Mouse (Mus musculus) adrenal gland, adult (tissue): ENCODE data around the gene Tsc1.

Experiments used
- DNase-seq, 2 experiments: peaks; one replicate each; pipeline ENCODE4 v3.0.0; 2022 to 2023; ENCODE audit warnings: low spot score in 1 of 2; ENCODE audit not compliant: inconsistent age in 2 of 2

Gene Tsc1

DNA sequence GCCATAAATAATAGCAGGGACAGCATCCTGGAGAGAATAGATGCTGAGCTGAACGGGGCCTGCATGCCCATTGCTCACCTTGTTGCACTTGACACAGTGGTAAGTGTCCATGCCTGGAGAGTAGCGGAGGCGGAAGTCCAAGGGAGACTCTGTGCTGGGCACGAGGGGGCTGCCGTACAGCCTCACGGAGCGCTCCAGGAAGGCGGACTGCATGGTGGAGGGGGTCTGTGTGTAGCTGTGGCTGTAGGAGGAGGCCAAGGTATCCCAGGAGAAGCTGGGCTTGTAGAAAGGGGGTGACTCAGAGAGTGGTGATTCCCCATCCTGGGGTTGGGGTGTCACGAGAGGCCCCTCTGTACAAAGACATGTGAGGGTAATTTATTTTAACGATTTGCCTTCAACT is 27.4 kb upstream of the Tsc1 start:
- no peak for DNase-seq

DNA sequence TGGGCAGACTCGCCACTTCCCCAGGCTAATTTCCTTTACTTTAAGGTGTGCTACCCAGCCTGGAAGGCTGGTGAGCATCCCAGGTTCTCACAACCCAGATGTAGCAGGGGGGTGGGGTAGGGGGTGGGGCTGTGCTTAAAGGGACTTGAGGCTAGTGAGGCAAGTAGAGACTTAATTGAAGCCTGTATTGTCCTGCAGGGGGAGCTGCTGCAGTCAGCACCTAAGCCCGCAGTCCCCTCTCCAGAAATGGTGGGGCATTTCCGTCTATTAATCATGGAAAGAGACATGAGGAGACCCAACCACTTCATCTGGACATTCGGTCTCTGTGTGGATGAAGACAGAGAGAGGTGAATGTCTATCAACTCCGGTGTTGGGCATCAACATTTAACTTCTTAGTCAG is 24.7 kb upstream of the Tsc1 start:
- DNase-seq: no peak

GRCm38 (mm10) chr2:28616874-28617273 is 24.2 kb upstream of the Tsc1 start:
- no peak for DNase-seq

- no peak for DNase-seq
These were observed 23.2 kb upstream of the Tsc1 start for GRCm38 (mm10) chr2:28617498-28618486.

DNA sequence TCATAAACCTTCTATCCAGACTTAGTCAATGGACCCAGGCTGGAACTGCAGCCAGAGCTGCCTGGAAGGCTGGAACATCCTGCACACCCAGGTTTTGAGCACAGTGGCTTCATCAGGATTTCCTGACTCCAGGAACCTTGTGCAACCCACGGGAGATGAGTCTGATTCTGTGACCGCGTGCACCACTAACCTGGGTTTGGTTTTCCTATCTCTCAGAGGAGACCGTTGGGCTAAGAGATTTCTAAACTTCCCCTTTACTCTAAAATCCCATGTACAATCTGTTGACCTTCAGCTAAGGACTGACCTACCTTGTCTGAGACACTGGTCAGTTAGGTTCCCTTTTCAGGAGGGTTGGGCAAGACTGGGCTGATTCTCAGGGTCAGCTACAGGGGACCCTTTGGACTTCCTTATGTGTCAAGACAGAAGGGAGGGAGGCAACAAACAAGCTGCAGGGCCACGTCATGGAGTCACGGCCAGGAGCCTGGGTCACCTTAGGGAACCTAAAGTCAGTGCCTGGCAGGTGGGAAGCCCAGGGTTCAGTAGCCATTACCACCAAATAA is 22.2 kb upstream of the Tsc1 start:
- no peak for DNase-seq

DNA sequence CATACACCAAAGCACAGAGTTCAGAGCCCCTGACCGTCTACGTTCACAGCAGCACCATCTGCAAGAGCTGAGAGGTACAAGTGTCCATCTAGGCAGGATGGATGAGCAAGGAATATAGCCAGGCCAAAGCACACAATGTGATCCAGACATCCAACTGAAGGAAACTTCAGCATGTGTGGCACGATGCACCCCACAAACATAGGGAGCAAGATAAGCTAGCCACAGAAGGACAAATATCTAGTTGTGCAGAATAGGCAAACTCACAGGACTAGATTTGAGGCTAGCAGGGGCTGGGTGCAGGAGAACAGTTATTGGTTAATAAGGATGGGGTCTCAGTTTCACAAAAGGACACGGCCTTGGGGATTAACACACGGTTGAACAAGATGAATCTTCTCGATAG is 21.7 kb upstream of the Tsc1 start:
- no peak for DNase-seq

DNA sequence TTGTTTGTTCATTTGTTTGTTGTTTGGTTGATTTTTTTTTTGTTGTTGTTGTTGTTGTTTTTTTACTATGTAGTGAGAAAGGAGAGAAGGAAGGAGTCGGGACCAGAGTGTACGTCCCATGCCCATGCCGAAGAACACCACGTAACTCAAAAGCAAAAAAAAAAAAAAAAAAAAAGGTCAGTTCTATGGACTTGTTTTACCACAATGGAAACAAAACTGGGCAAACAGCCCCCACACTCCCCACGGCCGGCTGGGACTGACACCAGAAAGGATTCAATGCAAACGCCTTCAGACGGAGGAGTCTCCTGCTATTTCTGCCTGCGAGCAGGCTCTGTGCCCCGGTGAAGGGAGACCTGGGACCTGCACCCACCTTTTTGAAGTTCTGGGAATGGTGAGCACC is 20.5 kb upstream of the Tsc1 start:
- DNase-seq: no peak

DNA sequence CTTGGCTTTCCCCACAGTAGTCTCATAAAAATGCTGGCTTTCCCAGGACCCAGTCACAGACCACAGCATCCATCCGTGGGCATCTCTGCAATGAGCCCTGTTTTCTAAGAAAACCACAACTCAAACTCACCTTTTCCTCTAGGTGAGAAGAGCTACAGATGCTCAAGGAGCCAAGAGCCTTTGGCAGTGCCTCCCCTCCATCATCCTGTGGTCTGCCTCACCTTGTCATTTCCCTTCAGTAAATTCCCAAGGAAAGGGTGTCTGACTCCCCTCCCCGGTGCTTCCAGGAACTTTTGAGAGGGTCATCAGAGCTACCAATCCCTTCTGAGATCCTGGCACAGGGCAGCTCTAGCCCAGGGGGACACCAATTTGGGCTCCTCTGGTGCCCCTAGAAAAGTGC is 19.9 kb upstream of the Tsc1 start:
- DNase-seq: no peak

DNA sequence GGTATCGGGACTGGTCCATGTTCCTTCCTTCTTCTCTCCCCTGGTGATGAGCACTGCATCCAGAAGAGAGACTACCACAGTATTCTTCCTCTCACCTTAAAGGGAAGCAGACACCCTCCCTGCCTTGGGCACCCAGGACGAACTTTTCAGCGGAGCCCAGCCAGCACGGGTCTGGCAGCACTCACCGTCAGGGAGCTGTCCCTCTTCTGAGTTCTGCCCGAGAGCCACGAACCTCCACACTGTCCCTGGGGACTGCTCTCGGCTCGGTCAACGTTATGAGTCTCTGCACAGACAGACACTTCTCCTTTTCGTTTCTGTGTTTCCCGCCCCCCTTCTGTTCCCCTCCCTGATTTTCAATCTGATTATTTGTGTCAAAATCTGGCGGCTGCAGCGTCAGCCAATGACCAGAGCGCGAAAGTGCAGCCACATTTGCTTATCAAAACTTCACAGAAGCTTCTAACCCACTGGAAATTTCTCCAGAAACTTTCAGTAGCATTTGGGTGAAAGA is 19.3 kb upstream of the Tsc1 start, which contains the start of gene Gfi1b:
TSS of gene Gfi1b (minus strand) at position 319 of the 508 bp plus-strand sequence.
- DNase-seq: no peak

DNA sequence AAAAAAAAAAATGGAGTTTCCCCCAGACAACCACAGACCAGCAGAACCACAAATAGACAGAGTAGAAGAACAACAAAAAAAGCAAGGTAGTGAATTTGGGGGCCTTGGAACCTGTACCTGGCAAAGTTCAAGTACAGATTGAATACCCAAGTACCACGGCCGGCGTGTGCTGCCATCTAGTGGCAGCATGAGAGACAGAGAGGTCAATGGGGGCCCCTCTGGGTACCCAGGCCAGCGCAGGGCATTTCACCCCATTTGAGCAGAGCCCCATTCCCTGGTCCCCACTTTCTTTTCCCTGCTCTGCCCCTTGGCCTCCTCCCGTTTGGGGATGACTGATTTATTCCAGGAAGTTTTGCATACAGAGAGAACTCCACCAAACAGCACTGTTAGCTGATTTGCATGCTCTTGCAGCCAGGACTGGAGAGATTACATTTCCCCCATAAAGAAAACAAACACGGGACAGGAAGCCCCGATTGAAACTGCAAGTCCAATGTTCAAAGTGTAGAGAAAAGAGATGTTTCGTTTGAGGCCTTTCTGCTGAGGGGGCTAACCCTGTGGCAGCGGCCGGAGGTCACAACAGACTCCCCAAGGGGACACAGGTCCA is 18.4 kb upstream of the Tsc1 start:
- peak; percentile 22 to 68 for DNase-seq

- DNase-seq: no peak
These were observed 16.2 kb upstream of the Tsc1 start for GRCm38 (mm10) chr2:28624870-28625269.

- DNase-seq: no peak
These were observed 15.0 kb upstream of the Tsc1 start for GRCm38 (mm10) chr2:28626038-28626437.

- no peak for DNase-seq
These were observed 13.0 kb upstream of the Tsc1 start for GRCm38 (mm10) chr2:28628053-28628452.

- no peak for DNase-seq
These were observed 11.1 kb upstream of the Tsc1 start for GRCm38 (mm10) chr2:28629911-28630381.

DNA sequence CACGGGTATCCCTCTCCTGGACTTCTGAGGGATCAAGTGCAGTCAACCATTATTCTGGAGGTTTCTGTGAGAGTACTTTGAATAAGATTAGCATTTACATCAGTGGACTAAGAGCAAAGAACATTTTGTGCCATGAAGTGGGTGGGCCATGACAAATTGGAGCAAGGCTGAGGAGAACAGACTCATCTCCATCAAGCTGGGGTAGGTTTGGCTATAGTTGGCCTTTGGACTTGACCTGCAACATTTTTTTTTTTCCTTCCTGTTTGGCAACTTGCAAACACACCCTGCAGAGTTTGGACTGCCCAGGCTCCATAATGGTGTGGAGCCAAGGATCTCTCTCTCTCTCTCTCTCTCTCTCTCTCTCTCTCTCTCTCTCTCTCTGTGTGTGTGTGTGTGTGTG is 8.4 kb upstream of the Tsc1 start:
- no peak for DNase-seq

DNA sequence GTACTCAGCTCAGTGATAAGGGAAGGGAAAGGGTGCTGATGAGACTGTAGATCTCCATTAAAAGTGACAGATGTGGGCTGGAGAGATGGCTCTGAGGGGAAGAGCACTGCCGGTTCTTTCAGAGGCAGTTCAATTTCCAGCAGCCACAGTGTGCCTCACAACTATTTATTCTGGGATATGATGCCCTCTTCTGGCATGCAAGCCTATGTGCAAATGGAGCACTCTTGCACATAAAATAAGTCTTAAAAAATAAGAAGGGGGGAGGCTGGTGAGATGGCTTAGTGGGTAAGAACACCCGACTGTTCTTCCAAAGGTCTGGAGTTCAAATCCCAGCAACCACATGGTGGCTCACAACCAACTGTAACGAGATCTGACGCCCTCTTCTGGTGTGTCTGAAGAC is 7.9 kb upstream of the Tsc1 start:
- DNase-seq: no peak

GRCm38 (mm10) chr2:28635199-28635598 is 5.8 kb upstream of the Tsc1 start:
- no peak for DNase-seq

DNA sequence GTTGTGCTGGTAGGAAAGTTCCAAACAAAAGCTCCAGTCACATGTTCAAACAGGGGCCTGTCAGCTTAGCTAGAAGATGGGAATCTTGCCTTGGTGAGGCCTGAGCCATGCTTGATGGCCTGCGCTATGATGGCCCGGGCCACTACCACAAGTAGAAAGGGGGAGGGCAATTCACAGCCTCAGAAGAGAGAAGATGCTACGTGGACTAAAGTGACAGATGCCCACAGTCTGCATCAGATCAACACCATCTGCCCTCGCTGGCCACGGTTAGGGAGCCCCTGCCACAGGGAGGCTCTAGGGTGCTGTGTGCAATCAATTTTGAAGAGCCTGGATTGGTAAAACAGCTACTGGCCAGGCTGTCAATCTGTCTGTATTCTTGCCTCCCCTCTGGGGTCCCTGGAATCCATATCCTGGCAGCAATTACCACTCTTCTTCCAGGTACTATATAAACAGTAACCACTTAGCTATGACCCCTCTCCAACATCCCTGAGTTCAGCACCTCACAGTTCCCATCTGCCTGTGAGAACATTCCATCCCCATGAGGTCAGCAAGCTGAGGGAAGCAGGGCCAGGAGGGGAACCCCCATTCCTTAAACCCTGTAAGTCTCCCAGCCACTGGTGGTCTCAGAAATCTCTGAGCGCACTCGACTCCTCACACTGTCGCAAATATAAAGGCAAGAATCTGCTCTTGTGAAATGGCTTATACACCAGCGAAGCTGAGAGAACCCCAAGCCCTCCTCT is 3.8 kb upstream of the Tsc1 start:
- DNase-seq: no peak

GRCm38 (mm10) chr2:28638352-28638751 is 2.7 kb upstream of the Tsc1 start:
- DNase-seq: no peak

- DNase-seq: peak in 1 of 2 experiments; percentile 41
These were observed 2.1 kb upstream of the Tsc1 start for GRCm38 (mm10) chr2:28638886-28639285.

DNA sequence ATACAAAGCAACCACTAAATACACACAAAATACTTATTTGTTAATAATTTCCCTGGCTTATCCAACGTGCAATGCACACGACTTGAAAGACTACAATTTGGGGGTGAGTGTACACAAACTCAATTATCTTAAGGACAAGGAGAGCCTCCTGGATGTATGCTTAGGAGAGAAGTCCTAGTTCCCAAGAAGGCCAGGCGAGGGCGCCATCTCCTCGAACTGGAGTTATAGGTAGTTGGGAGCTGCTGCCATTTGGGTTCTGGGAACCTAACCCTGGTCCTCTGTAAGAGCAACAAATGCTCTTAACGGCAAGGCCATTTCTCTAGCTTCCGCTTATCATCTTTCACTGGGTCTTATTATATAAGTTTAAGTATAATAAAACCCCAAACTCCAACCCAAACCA is 1.2 kb upstream of the Tsc1 start:
- peak; percentile 22 to 57 for DNase-seq
